ENCODE assay signal across 20 mouse cellular contexts in genomic region chr19:8656341-8656740, GRCm38 (mm10). TPM values are rescaled to one million over a fixed set of nuclear protein-coding genes. Genes with fewer than 3 reads are reported as not detected.
DNase-seq lines count a peak whose midpoint lies in the region; ATAC-seq and TF ChIP-seq lines count a peak whose summit lies in the region.
"Had no signal": no experiment of that assay in that cellular context is flagged by ENCODE, and none has a peak within 500 bp of the region (broad histone marks: within the 10 kb centered on the region; RNA-seq: fewer than 3 reads in every experiment).

No protein-coding gene starts in this region.

- H3K9ac ChIP-seq in heart, embryonic 12.5 days: no peak overlapping the region
- no peak overlapping the region for H3K9ac ChIP-seq in lung, embryonic 15.5 days
- H3K9ac ChIP-seq: hindbrain, embryonic 14.5 days; liver, embryonic 13.5 days; midbrain, embryonic 12.5 days had no signal

- intact Hi-C loops in heart, postnatal 14 days (cut with DNase I): no loop called here

- H3K4me1 ChIP-seq in heart, embryonic 12.5 days (replicated peaks): no peaks in the 10 kb centered on the region
- peaks cover 6% of the 10 kb centered on the region; the same call in 1 of the 2 replicates for H3K4me1 ChIP-seq in lung, embryonic 15.5 days
- peaks cover 6% of the 10 kb centered on the region for H3K4me1 ChIP-seq in olfactory bulb, adult 2 months (ENCODE audit: control insufficient read depth, insufficient read depth, low read length)
- H3K4me1 ChIP-seq: liver, embryonic 13.5 days; midbrain, embryonic 12.5 days had no signal

- no peak overlapping the region for H3K4me3 ChIP-seq in heart, embryonic 12.5 days
- H3K4me3 ChIP-seq in lung, embryonic 15.5 days: no peak overlapping the region
- H3K4me3 ChIP-seq in olfactory bulb, adult 2 months (ENCODE audit: insufficient read depth, low read depth, low read length): no peak overlapping the region
- H3K4me3 ChIP-seq: liver, embryonic 13.5 days; midbrain, embryonic 12.5 days; myocyte had no signal

- peak; percentile 48 for DNase-seq in heart, adult 8-10 months (ENCODE audit: low spot score)
- DNase-seq in lung, postnatal 25 days (ENCODE audit: low spot score): no peak
- DNase-seq in heart, postnatal 14 days: peak; percentile 23 to 28
- DNase-seq in ovary, adult 18-20 months (ENCODE audit: low spot score): no peak
- DNase-seq: adrenal gland, adult 8-10 months; cerebellum, adult 9-10 months; embryo, embryonic 11 days; liver, embryonic 13.5 days; right cerebral cortex, postnatal 14 days had no signal

- no peak for ATAC-seq in heart, embryonic 12.5 days (ENCODE audit: insufficient number of reproducible peaks, low FRiP score)
- ATAC-seq in lung, embryonic 15.5 days (ENCODE audit: borderline replicate concordance, extremely low read depth, low FRiP score, low TSS enrichment): no peak
- ATAC-seq: forebrain, embryonic 14.5 days had no signal

- no peak overlapping the region for H3K4me2 ChIP-seq in heart, embryonic 12.5 days
- no peak overlapping the region for H3K4me2 ChIP-seq in lung, embryonic 15.5 days
- H3K4me2 ChIP-seq: hindbrain, embryonic 14.5 days; liver, embryonic 13.5 days; midbrain, embryonic 12.5 days had no signal

- WGBS in heart, embryonic 12.5 days: 63% methylated on average over 4 of the region's 4 CpGs
- WGBS in lung, embryonic 15.5 days: 64% methylated on average over 4 of the region's 4 CpGs
- 84% methylated on average over 4 of the region's 4 CpGs for WGBS in olfactory bulb, adult 2 months

- no peaks in the 10 kb centered on the region for H3K36me3 ChIP-seq in heart, embryonic 12.5 days
- no peaks in the 10 kb centered on the region for H3K36me3 ChIP-seq in lung, embryonic 15.5 days
- H3K36me3 ChIP-seq: G1E; liver, embryonic 13.5 days; midbrain, embryonic 12.5 days had no signal

- H3K27ac ChIP-seq in heart, embryonic 12.5 days (ENCODE audit: poor library complexity, severe bottlenecking): no peak overlapping the region
- H3K27ac ChIP-seq in lung, embryonic 15.5 days: 0 out of 2 replicates have a peak overlapping the region, but pooled peaks have one; percentile 30
- H3K27ac ChIP-seq in olfactory bulb, adult 2 months (ENCODE audit: insufficient read depth, low read depth, low read length): peak overlapping the region; percentile 15; the same call in 1 of the 2 replicates
- H3K27ac ChIP-seq: hindbrain, embryonic 14.5 days; kidney, postnatal 0 days; liver, embryonic 13.5 days; midbrain, embryonic 12.5 days had no signal

- no peak for TF ChIP-seq POLR2A in olfactory bulb, adult 2 months (IDR thresholded peaks at IDR 0.05; ENCODE audit: insufficient read depth, low read depth, low read length)

- no peak for TF ChIP-seq CTCF in olfactory bulb, adult 2 months (IDR thresholded peaks at IDR 0.05; ENCODE audit: insufficient read depth, low read depth, low read length)

- no peaks in the 10 kb centered on the region for H3K9me3 ChIP-seq in heart, embryonic 12.5 days (replicated peaks)
- no peaks in the 10 kb centered on the region for H3K9me3 ChIP-seq in lung, embryonic 15.5 days
- H3K9me3 ChIP-seq: G1E; liver, embryonic 13.5 days; midbrain, embryonic 12.5 days had no signal

- peaks cover 5% of the 10 kb centered on the region; the same call in 1 of the 2 replicates for H3K27me3 ChIP-seq in heart, embryonic 12.5 days (replicated peaks)
- no peaks in the 10 kb centered on the region for H3K27me3 ChIP-seq in lung, embryonic 15.5 days

RNA-seq across cellular contexts. Expression of gene Chrm1, which starts 7.2 kb away (rescaled TPM):
- total RNA-seq in heart, adult 8-10 months (2022): under 1 TPM in 2 of 4 experiments, not detected in 2; 0.09 TPM
- polyA plus RNA-seq in heart, embryonic 12.5 days (2016; fragmentation: Nextera tagmentation; extraction: Ambion mirVana): 0.05 TPM in 1 of 2 replicates, not detected in the other
- polyA plus RNA-seq in lung, embryonic 15.5 days (2015; fragmentation: Nextera tagmentation; extraction: Ambion mirVana): 0.08 and 0.14 TPM in 2 replicates
- under 1 TPM in 1 of 2 experiments, not detected in 1; 0.05 TPM for total RNA-seq in heart, postnatal 14 days (2021)
- not detected in 2 replicates for polyA plus RNA-seq in olfactory bulb, adult 2 months (2012; ENCODE audit: insufficient read depth, insufficient read length, low replicate concordance, missing spikeins)
- polyA plus RNA-seq: liver, embryonic 13.5 days; myocyte had no signal

RNA-seq across cellular contexts. Expression of gene Slc22a6, which starts 38.5 kb away (rescaled TPM):
- not detected for total RNA-seq in heart, adult 8-10 months (2022)
- not detected in 2 replicates for polyA plus RNA-seq in heart, embryonic 12.5 days (2016; fragmentation: Nextera tagmentation; extraction: Ambion mirVana)
- polyA plus RNA-seq in lung, embryonic 15.5 days (2015; fragmentation: Nextera tagmentation; extraction: Ambion mirVana): 0.11 TPM in 2 replicates
- total RNA-seq in heart, postnatal 14 days (2021): not detected
- polyA plus RNA-seq in olfactory bulb, adult 2 months (2012; ENCODE audit: insufficient read depth, insufficient read length, low replicate concordance, missing spikeins): not detected in 2 replicates
- total RNA-seq: adrenal gland, adult 8-10 months; granulocyte monocyte progenitor cell, adult 5-6 weeks had no signal
- polyA plus RNA-seq: G1E; liver, embryonic 13.5 days; myocyte; urinary bladder, adult 2 months had no signal

Comparison
In these comparisons a context has a peak if more than half of its experiments do, and no peak if none do; other contexts are left out.
1. DNase-seq: peak in heart, adult 8-10 months (single experiment) and heart, postnatal 14 days (2 of 2); none in lung, postnatal 25 days (single experiment) and ovary, adult 18-20 months (single experiment).